Mouse (Mus musculus): ENCODE results near the gene Vmn1r205.
"Not testable (repeated sequence)": the region's sequence is repeated elsewhere in the genome, so short reads cannot be mapped to it uniquely, and the experiment has no call there.

Gene Vmn1r205

GRCm38 (mm10) chr13:22592900-22593299 lies at the start of gene Vmn1r205:
Gene Vmn1r205, minus strand, starts transcription at chr13:22593000.
- no peak for DNase-seq (ENCODE audit: low spot score)

DNA sequence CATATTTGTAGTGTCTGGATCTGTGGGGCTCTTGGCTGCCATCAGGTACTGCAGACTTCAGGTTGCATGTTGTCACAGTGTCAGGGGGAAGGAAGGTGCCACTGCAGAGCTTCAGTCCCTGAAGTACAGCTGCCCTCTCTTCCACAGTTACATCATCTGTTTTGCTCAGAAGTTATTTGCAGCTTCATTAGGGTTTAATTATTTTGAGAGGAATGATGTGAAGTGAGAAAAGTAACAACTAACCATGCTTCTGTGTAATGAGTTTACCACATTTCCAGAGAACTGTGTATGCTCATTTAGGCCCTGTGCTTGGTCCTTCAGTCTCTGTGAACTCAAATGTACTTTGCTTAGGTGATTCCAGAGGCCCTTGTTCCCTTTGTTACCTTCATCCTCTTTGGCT lies 31.4 kb upstream of the Vmn1r205 start, which contains the start of gene Vmn1r206:
Gene Vmn1r206 (minus strand): TSS at position 101 of the 400 bp plus-strand sequence.
- DNase-seq (ENCODE audit: low spot score) = not testable (repeated sequence)

GRCm38 (mm10) chr13:22583336-22583735 lies 9.5 kb downstream of the Vmn1r205 start:
- DNase-seq (ENCODE audit: low spot score) = not testable (repeated sequence)

DNA sequence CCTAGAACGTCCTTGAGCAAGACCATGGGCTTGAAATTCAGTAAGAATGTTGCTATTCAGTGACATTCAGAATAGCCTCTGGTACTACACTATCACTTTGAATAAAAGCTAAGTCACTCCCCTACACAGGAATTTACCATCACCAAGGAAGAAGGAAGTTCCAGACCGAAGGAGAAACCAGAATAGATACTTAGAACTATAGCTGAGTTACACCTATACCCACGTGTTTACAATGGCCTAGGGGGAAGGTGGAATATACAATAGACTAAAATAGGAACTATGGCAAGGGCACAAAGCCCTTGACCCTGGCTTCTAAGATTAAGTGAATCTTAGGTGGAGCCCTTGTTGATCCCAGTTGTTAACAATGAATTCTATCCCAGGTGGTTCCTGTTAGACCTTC lies 17.9 kb downstream of the Vmn1r205 start:
- DNase-seq (ENCODE audit: low spot score) = not testable (repeated sequence)

DNA sequence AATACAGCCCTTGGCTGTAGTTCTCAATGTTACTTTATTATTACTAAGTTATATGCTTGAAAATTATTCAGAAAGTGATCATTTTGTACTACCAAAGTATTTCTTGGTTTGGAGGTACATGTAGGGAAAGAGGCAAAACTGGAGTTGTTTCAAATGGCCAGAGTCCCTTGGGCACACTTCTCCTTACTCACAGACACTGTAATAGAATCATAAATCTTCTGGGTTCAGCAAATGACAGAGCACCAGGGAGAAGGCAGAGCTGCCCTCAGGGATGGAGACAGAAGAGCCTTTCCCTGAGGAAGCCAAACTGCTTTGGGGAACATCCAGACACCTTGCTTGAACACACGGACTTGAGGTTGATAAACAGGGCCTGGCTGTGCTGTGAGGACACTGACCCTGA lies 39.9 kb downstream of the Vmn1r205 start, which contains the start of gene Vmn1r204:
Gene Vmn1r204 (plus strand): TSS at position 301 of the 400 bp plus-strand sequence.
- DNase-seq (ENCODE audit: low spot score) = not testable (repeated sequence)

All from layer of hippocampus, adult 9-10 months (tissue).